Comparison of ENCODE assay signal across 9 mouse cellular contexts in the genomic region with DNA sequence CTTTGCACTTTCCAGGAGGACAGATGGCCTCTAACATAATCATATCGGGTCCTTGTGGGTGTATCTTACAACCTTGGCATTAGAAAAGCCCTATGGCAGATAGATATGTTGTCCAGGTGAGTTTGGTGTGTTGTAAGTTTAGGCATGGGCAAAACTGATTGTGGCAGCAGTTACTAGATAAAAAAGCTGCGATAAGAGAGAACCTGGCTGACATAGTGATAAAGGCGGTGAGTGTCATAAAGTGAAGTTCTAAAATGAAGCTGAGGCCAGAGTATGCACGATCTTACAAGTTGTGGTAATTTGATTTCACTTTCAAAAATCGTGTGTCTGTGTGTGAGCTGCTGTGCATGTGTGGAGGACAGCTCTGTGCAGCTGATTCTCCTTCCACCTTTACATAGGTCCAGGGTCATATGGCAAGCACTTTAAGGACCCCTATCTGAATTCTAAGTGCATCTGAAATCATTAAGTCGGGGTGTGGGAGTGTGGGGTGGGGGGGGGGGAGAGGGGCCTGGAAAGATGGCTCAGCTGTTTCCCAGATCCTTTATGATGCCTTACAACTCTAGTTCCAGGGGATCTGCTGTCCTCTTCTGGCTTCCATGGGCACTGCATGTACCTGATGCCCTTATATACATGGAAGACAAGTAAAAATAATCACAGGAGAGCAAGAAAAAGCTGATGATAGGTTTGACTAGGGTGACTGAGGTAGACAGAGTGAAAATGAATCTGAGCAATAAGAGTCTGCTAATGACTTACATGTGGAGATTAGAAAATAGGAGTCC. TPM values are rescaled to one million over a fixed set of nuclear protein-coding genes. Genes with fewer than 3 reads are reported as not detected.
DNase-seq lines count a peak whose midpoint lies in the region; ATAC-seq lines count a peak whose summit lies in the region.
"Had no signal": no experiment of that assay in that cellular context is flagged by ENCODE, and none has a peak within 500 bp of the region (broad histone marks: within the 10 kb centered on the region; RNA-seq: fewer than 3 reads in every experiment).

No protein-coding gene starts in this region.

- no peaks in the 10 kb centered on the region for H3K4me1 ChIP-seq in heart, embryonic 16.5 days (ENCODE audit: control insufficient read depth, insufficient read depth, low read length)
- no peaks in the 10 kb centered on the region for H3K4me1 ChIP-seq in neural tube, embryonic 13.5 days (replicated peaks)

- ATAC-seq in heart, embryonic 16.5 days (replicated peaks; ENCODE audit: extremely low read depth, insufficient read depth, low FRiP score), result peak; percentile 28; the same call in 1 of the 2 replicates
- ATAC-seq in neural tube, embryonic 13.5 days (ENCODE audit: low read depth), result peak; percentile 53

- no peaks in the 10 kb centered on the region for H3K36me3 ChIP-seq in heart, embryonic 16.5 days (ENCODE audit: control insufficient read depth, insufficient read depth)
- no peaks in the 10 kb centered on the region for H3K36me3 ChIP-seq in neural tube, embryonic 13.5 days

- peak; percentile 66 to 67 for DNase-seq in cerebellum, postnatal 10 days
- DNase-seq in cerebellum, adult 11-12 months, result no peak
- peak; percentile 70 for DNase-seq in testis, postnatal 10 days (ENCODE audit: low spot score)
- DNase-seq in testis, postnatal 14 days (ENCODE audit: low spot score), result no peak
- peak; percentile 75 for DNase-seq in kidney, postnatal 4 days
- no peak for DNase-seq in urinary bladder, postnatal 25 days (ENCODE audit: low spot score)

- H3K9me3 ChIP-seq in heart, embryonic 16.5 days (replicated peaks; ENCODE audit: control insufficient read depth, low read length), result no peaks in the 10 kb centered on the region
- H3K9me3 ChIP-seq in neural tube, embryonic 13.5 days, result no peaks in the 10 kb centered on the region

- no peaks in the 10 kb centered on the region for H3K27me3 ChIP-seq in heart, embryonic 16.5 days (ENCODE audit: control insufficient read depth, insufficient read depth, low read length)
- H3K27me3 ChIP-seq in neural tube, embryonic 13.5 days, result no peaks in the 10 kb centered on the region

- 57% methylated on average over 6 of the region's 6 CpGs for WGBS in heart, embryonic 16.5 days
- WGBS in neural tube, embryonic 13.5 days, result 70% methylated on average over 6 of the region's 6 CpGs

- H3K9ac ChIP-seq in heart, embryonic 16.5 days (ENCODE audit: low read length), result no peak overlapping the region
- no peak overlapping the region for H3K9ac ChIP-seq in neural tube, embryonic 13.5 days

- H3K27ac ChIP-seq in heart, embryonic 16.5 days (ENCODE audit: low read length), result no peak overlapping the region
- no peak overlapping the region for H3K27ac ChIP-seq in neural tube, embryonic 13.5 days (replicated peaks)

- no peak overlapping the region for H3K4me3 ChIP-seq in heart, embryonic 16.5 days (ENCODE audit: low read length)
- H3K4me3 ChIP-seq in neural tube, embryonic 13.5 days, result no peak overlapping the region

- H3K4me2 ChIP-seq in heart, embryonic 16.5 days (ENCODE audit: low read depth, low read length), result no peak overlapping the region
- H3K4me2 ChIP-seq in neural tube, embryonic 13.5 days, result no peak overlapping the region

RNA-seq across cellular contexts. Expression of gene Nudt9, which starts 6.8 kb away (rescaled TPM):
- polyA plus RNA-seq in heart, embryonic 16.5 days (2015; fragmentation: Nextera tagmentation; extraction: Ambion mirVana), result 54.0 and 55.7 TPM in 2 replicates
- 65.9 and 76.2 TPM in 2 replicates for polyA plus RNA-seq in neural tube, embryonic 13.5 days (2015; fragmentation: Nextera tagmentation; extraction: Ambion mirVana)

RNA-seq across cellular contexts. Expression of gene Hsd17b11, which starts 17.6 kb away (rescaled TPM):
- polyA plus RNA-seq in heart, embryonic 16.5 days (2015; fragmentation: Nextera tagmentation; extraction: Ambion mirVana), result 3.3 and 3.5 TPM in 2 replicates
- polyA plus RNA-seq in neural tube, embryonic 13.5 days (2015; fragmentation: Nextera tagmentation; extraction: Ambion mirVana), result 2.3 and 2.7 TPM in 2 replicates

RNA-seq across cellular contexts. Expression of gene Gm17660, which starts 38.1 kb away (rescaled TPM):
- polyA plus RNA-seq in heart, embryonic 16.5 days (2015; fragmentation: Nextera tagmentation; extraction: Ambion mirVana), result not detected in 2 replicates
- not detected in 2 replicates for polyA plus RNA-seq in neural tube, embryonic 13.5 days (2015; fragmentation: Nextera tagmentation; extraction: Ambion mirVana)
- polyA plus RNA-seq: heart, embryonic 14.5 days had no signal

Comparison
In these comparisons a context has a peak if more than half of its experiments do, and no peak if none do; other contexts are left out.
1. DNase-seq: peak in cerebellum, postnatal 10 days (2 of 2), testis, postnatal 10 days (single experiment) and kidney, postnatal 4 days (2 of 2); none in cerebellum, adult 11-12 months (single experiment), testis, postnatal 14 days (single experiment) and urinary bladder, postnatal 25 days (single experiment).